Mouse (Mus musculus): ENCODE measurements at regions not wholly inside any gene's neighbourhood (a gene's known extent, or its start where the extent isn't known, plus 50 kb on each side); places are given as distances from the start of the nearest gene placed in this dataset.

GRCm38 (mm10) chr13:69867296-69868065 is 65.3 kb downstream of the Med10 start:
- DNase-seq: no peak

- DNase-seq: peak; percentile 76
Measured at GRCm38 (mm10) chr13:69896536-69896935, 94.3 kb downstream of the Med10 start.

GRCm38 (mm10) chr13:69901139-69901538 is 98.9 kb downstream of the Med10 start:
- DNase-seq: no peak

GRCm38 (mm10) chr13:69906802-69907537 is 104.8 kb downstream of the Med10 start:
- peak; percentile 15 for DNase-seq

GRCm38 (mm10) chr13:69915796-69916195 is 113.6 kb downstream of the Med10 start:
- DNase-seq: no peak

GRCm38 (mm10) chr13:69932695-69933550 is 130.7 kb downstream of the Med10 start:
- peak; percentile 38 for DNase-seq

- DNase-seq: peak; percentile 82
Measured at GRCm38 (mm10) chr13:69933551-69933845, 131.3 kb downstream of the Med10 start.

GRCm38 (mm10) chr13:69939791-69940190 is 137.6 kb downstream of the Med10 start:
- no peak for DNase-seq

GRCm38 (mm10) chr13:69944651-69945050 is 142.5 kb downstream of the Med10 start:
- peak; percentile 24 for DNase-seq

- DNase-seq: no peak
Measured at GRCm38 (mm10) chr13:69946615-69947014, 144.4 kb downstream of the Med10 start.

GRCm38 (mm10) chr13:69952061-69952460 is 149.9 kb downstream of the Med10 start:
- no peak for DNase-seq

- no peak for DNase-seq
Measured at GRCm38 (mm10) chr13:69954171-69954570, 152.0 kb downstream of the Med10 start.

- DNase-seq: no peak
Measured at GRCm38 (mm10) chr13:69955503-69955902, 153.3 kb downstream of the Med10 start.

GRCm38 (mm10) chr13:69963944-69964343 is 161.7 kb downstream of the Med10 start:
- no peak for DNase-seq

GRCm38 (mm10) chr13:69971281-69972057 is 169.3 kb downstream of the Med10 start:
- DNase-seq: no peak

- DNase-seq: no peak
Measured at GRCm38 (mm10) chr13:69974835-69975234, 172.6 kb downstream of the Med10 start.

- DNase-seq: peak; percentile 10
Measured at GRCm38 (mm10) chr13:69984159-69984558, 182.0 kb downstream of the Med10 start.

- DNase-seq: peak; percentile 69
Measured at GRCm38 (mm10) chr13:69987181-69987580, 185.0 kb downstream of the Med10 start.

GRCm38 (mm10) chr13:69988319-69988718 is 186.1 kb downstream of the Med10 start:
- no peak for DNase-seq

GRCm38 (mm10) chr13:69991253-69991891 is 189.2 kb downstream of the Med10 start:
- peak; percentile 66 for DNase-seq

- DNase-seq: no peak
Measured at GRCm38 (mm10) chr13:69991892-69992261, 189.7 kb downstream of the Med10 start.

- no peak for DNase-seq
Measured at GRCm38 (mm10) chr13:70003591-70003990, 201.4 kb downstream of the Med10 start.

All from embryo, embryonic 11 days (tissue).